Mouse (Mus musculus) liver, embryonic 11.5 days (tissue): ENCODE data around the gene Gm13043. TPM values are rescaled to one million over a fixed set of nuclear protein-coding genes. Genes with fewer than 3 reads are reported as not detected.
"Not testable (repeated sequence)": the region's sequence is repeated elsewhere in the genome, so short reads cannot be mapped to it uniquely, and the experiment has no call there.

Source experiments
- ATAC-seq: fragments of 200-750 bp; cut with Nextera tagmentation; replicated peaks from 2 replicates; pipeline ENCODE4 v1.8.0; 2017; ENCODE audit warnings: moderate number of reproducible peaks, mild to moderate bottlenecking, moderate TSS enrichment, moderate library complexity; ENCODE audit not compliant: low FRiP score
- DNase-seq: peaks from one replicate; pipeline ENCODE4 v3.0.0-alpha.2; 2017; ENCODE audit warnings: low spot score
- H3K27ac ChIP-seq: fragments of 300-500 bp; sonication (generic); 2 replicates; pipeline ENCODE4 v1.5.1; 2014; ENCODE audit warnings: mild to moderate bottlenecking, low read depth, low read length, control low read depth
- H3K27me3 ChIP-seq: fragments of 300-500 bp; sonication (generic); replicated peaks from 2 replicates; pipeline ENCODE4 v1.6.1; 2014; ENCODE audit warnings: low read length, mixed read lengths; ENCODE audit not compliant: control insufficient read depth, insufficient read depth
- H3K36me3 ChIP-seq: fragments of 300-500 bp; sonication (generic); 2 replicates; pipeline ENCODE4 v1.6.1; 2014; ENCODE audit warnings: mild to moderate bottlenecking, low read length, moderate library complexity, mixed read lengths; ENCODE audit not compliant: control insufficient read depth, insufficient read depth
- H3K4me1 ChIP-seq: fragments of 300-500 bp; sonication (generic); replicated peaks from 2 replicates; pipeline ENCODE4 v1.6.1; 2014; ENCODE audit warnings: low read length, mixed read lengths; ENCODE audit not compliant: control insufficient read depth, insufficient read depth
- H3K4me2 ChIP-seq: fragments of 300-500 bp; sonication (generic); 2 replicates; pipeline ENCODE4 v1.6.1; 2014; ENCODE audit warnings: mild to moderate bottlenecking, control low read depth, moderate library complexity
- H3K4me3 ChIP-seq: fragments of 300-500 bp; sonication (generic); 2 replicates; pipeline ENCODE4 v1.5.1; 2014; ENCODE audit warnings: low read depth, low read length, control low read depth
- H3K9ac ChIP-seq: fragments of 300-500 bp; sonication (generic); 2 replicates; pipeline ENCODE4 v1.6.1; 2014; ENCODE audit warnings: low read depth, low read length, control low read depth
- H3K9me3 ChIP-seq: fragments of 300-500 bp; sonication (generic); 2 replicates; pipeline ENCODE4 v1.6.1; 2016; ENCODE audit warnings: low read length, inconsistent platforms, mixed read lengths; ENCODE audit not compliant: control insufficient read depth
- WGBS: fragments of 180-500 bp; shearing (Covaris S2); extraction: QIAGEN DNeasy Blood & Tissue Kit; methylation state at CpG from one replicate; pipeline ENCODE4 v1.1.7; 2014; 5-methylcytosine and 5-hydroxymethylcytosine counted together
- polyA plus RNA-seq: library from polyadenylated mRNA; unstranded; fragments of >200 nt; fragmentation: Nextera tagmentation; extraction: Ambion mirVana; gene quantifications from 2 replicates; pipeline ENCODE4 v1.2.1, GENCODE M21; 2014

Gm13043 gene
- not detected in 2 replicates for polyA plus RNA-seq

GRCm38 (mm10) chr4:143511043-143511442 lies at the start of gene Gm13043:
Gm13043 (plus strand) TSS chr4:143511343.
- no peaks in the 10 kb centered on the region for H3K9me3 ChIP-seq
- H3K4me3 ChIP-seq: no peak within 1 kb of the TSS
- no peaks in the 10 kb centered on the region for H3K27me3 ChIP-seq
- no peaks in the 10 kb centered on the region for H3K4me1 ChIP-seq
- H3K4me2 ChIP-seq: no peak within 1 kb of the TSS
- DNase-seq: no peak
- no peak for ATAC-seq
- H3K9ac ChIP-seq: no peak within 1 kb of the TSS
- WGBS: 77% methylated on average over 3 of the region's 3 CpGs
- no peak within 1 kb of the TSS for H3K27ac ChIP-seq
- H3K36me3 ChIP-seq: no peaks in the 10 kb centered on the region

- ATAC-seq, H3K4me1 ChIP-seq, H3K36me3 ChIP-seq, H3K27me3 ChIP-seq, H3K4me3 ChIP-seq, H3K9ac ChIP-seq, H3K9me3 ChIP-seq, DNase-seq, H3K4me2 ChIP-seq, H3K27ac ChIP-seq: not testable (repeated sequence)
- no CpG with 5 or more reads among the region's 3 CpGs for WGBS
Measured at GRCm38 (mm10) chr4:143535654-143536053, 24.5 kb downstream of the Gm13043 start, which contains the start of gene Gm13040. Gm13040 (plus strand) TSS chr4:143535954.

- H3K36me3 ChIP-seq, H3K27me3 ChIP-seq, DNase-seq, H3K4me1 ChIP-seq, H3K27ac ChIP-seq, H3K4me3 ChIP-seq, H3K9ac ChIP-seq, H3K9me3 ChIP-seq, ATAC-seq, H3K4me2 ChIP-seq: not testable (repeated sequence)
- WGBS: no CpG with 5 or more reads among the region's 3 CpGs
Measured at GRCm38 (mm10) chr4:143551400-143551799, 40.3 kb downstream of the Gm13043 start, which contains the start of the genes BC080695 and Gm13057. BC080695 (plus strand) TSS chr4:143551700. Gm13057 (plus strand) TSS chr4:143551709.

Other genes starting within 250 kb of the Gm13043 start
- 5.5 and 6.0 TPM in 2 replicates for gene Pdpn, start 211.8 kb upstream of the Gm13043 start, polyA plus RNA-seq
- gene Lrrc38, start 161.6 kb upstream of the Gm13043 start, polyA plus RNA-seq: not detected in 2 replicates
- gene Pramel1, start 116.9 kb upstream of the Gm13043 start, polyA plus RNA-seq: not detected in 2 replicates
- gene Pramef8, start 98.9 kb upstream of the Gm13043 start, polyA plus RNA-seq: 9.0 and 11.5 TPM in 2 replicates
- gene Oog4, start 61.0 kb upstream of the Gm13043 start, polyA plus RNA-seq: not detected in 2 replicates
- not detected in 2 replicates for gene Gm13040, start 24.6 kb downstream of the Gm13043 start, polyA plus RNA-seq
- not detected in 2 replicates for gene BC080695, start 40.4 kb downstream of the Gm13043 start, polyA plus RNA-seq
- not detected in 2 replicates for gene Gm13057, start 40.4 kb downstream of the Gm13043 start, polyA plus RNA-seq
- not detected in 2 replicates for gene Gm13083, start 103.7 kb downstream of the Gm13043 start, polyA plus RNA-seq
- gene Gm13088, start 145.9 kb downstream of the Gm13043 start, polyA plus RNA-seq: not detected in 2 replicates
- not detected in 2 replicates for gene Gm13089, start 191.4 kb downstream of the Gm13043 start, polyA plus RNA-seq
- gene Gm13078, start 208.1 kb downstream of the Gm13043 start, polyA plus RNA-seq: not detected in 2 replicates